Mouse (Mus musculus): ENCODE data around the gene Bcl11a.

DNA sequence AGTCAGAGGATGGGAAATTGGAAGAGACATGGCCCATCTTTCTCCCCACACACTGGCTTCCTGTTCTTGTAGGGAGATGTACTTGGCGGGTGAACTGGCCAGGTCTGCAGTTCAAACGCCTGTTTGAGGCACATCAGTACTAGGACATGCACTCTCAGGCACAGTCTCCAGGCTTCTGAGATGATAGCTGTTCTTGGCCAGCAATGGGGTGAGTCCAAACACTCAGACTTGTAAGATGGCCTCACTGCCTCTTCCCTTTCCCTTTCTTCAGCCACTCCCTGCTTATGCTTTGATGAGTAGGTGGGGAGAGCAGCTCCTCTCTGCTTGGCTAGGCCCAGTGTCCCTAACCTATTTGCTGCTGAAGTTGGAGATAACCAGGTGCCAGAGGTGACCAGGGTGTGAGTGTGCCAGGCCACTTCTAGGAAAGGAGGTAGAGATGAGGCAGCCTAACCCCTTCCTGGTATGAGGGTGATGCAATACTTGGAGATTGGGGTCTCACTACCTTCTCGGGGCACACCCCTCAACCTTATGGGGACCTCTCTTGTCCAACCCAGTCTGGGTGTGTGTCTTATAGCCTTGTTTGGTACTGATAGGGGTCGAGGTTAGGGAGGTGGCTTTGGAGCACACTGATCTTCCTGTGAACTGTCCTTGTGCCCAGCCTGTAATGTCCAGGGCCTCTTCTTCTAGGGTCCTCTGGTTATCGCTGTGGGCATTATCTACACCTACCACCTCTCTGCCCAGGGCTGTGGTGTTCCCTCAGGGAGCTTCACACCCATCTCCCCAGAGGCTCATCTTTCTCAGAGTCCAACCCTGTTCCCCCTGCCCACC, 51.7 kb downstream of the Bcl11a start:
- TF ChIP-seq GATA1 (IDR thresholded peaks at IDR 0.05; ENCODE audit: borderline replicate concordance, low read length) (no peak), FLI1 (IDR thresholded peaks at IDR 0.05; ENCODE audit: low read length) (no peak)

All from megakaryocyte, embryonic 14.5 days (primary cell).